Mouse (Mus musculus) G1E (cell line): ENCODE data around the gene Sox5. TPM values are rescaled to one million over a fixed set of nuclear protein-coding genes. Genes with fewer than 3 reads are reported as not detected.

ENCODE experiments used
- ATAC-seq: 2 replicates; pipeline ENCODE4 v1.8.0; 2016; ENCODE audit warnings: mild to moderate bottlenecking; ENCODE audit not compliant: insufficient number of reproducible peaks, poor library complexity, low FRiP score, severe bottlenecking; ENCODE audit errors: extremely low read depth
- DNase-seq: peaks from one replicate; pipeline ENCODE4 v3.0.0; 2012; ENCODE audit warnings: low spot score
- H3K27me3 ChIP-seq: 2 replicates; pipeline ENCODE4 v1.6.1; 2012; ENCODE audit warnings: mild to moderate bottlenecking, low read length, inconsistent platforms; ENCODE audit not compliant: insufficient read depth
- H3K36me3 ChIP-seq: replicated peaks from 2 replicates; pipeline ENCODE3; 2012; ENCODE audit warnings: mild to moderate bottlenecking, inconsistent platforms
- H3K4me1 ChIP-seq: 2 replicates; pipeline ENCODE4 v1.6.1; 2012; ENCODE audit warnings: low read depth, low read length, inconsistent platforms, mixed read lengths; ENCODE audit not compliant: insufficient read depth
- H3K4me3 ChIP-seq: 2 replicates; pipeline ENCODE4 v1.5.1; 2012; ENCODE audit warnings: low read depth, mild to moderate bottlenecking, inconsistent platforms, low read length, moderate library complexity, mixed read lengths
- H3K9me3 ChIP-seq: replicated peaks from 2 replicates; pipeline ENCODE4 v1.6.1; 2012; ENCODE audit warnings: inconsistent platforms
- CTCF ChIP-seq: IDR thresholded peaks from 2 replicates; pipeline ENCODE4 v1.5.1; 2012; ENCODE audit warnings: low read depth, low read length, inconsistent platforms, mixed read lengths
- GATA1 ChIP-seq: IDR thresholded peaks from 2 replicates; pipeline ENCODE4 v1.6.1; 2012; ENCODE audit warnings: borderline replicate concordance, low read length, inconsistent platforms, mixed read lengths
- GATA2 ChIP-seq: IDR thresholded peaks from 2 replicates; pipeline ENCODE4 v1.6.1; 2012; ENCODE audit warnings: low read depth, low read length, inconsistent platforms, borderline replicate concordance
- POLR2AphosphoS5 ChIP-seq: IDR thresholded peaks from 2 replicates; pipeline ENCODE4 v1.6.1; 2012; ENCODE audit warnings: low read depth, low read length, inconsistent platforms; ENCODE audit not compliant: insufficient replicate concordance
- TAL1 ChIP-seq: conservative IDR thresholded peaks from 2 replicates; pipeline ENCODE4 v1.6.1; 2012; ENCODE audit warnings: low read depth, low read length, inconsistent platforms, mixed read lengths
- polyA plus RNA-seq: library from polyadenylated mRNA; stranded (reverse); fragments of >175 nt; gene quantifications from 2 replicates; pipeline ENCODE4 v1.2.3, GENCODE M21; 2012
- total RNA-seq, 2 experiments: library from RNA; stranded (forward) in 1 of 2; stranded (reverse) in 1 of 2; fragments of 200-1000 nt in 1 of 2; fragments of >200 nt in 1 of 2; fragmentation: Nextera tagmentation in 1 of 2; gene quantifications; 2 replicates each; pipeline ENCODE4 v1.2.3; 2014 to 2017

The Sox5 gene
- total and polyA plus RNA-seq, 3 experiments: 0.27 to 16.2 TPM; not detected in 1

DNA sequence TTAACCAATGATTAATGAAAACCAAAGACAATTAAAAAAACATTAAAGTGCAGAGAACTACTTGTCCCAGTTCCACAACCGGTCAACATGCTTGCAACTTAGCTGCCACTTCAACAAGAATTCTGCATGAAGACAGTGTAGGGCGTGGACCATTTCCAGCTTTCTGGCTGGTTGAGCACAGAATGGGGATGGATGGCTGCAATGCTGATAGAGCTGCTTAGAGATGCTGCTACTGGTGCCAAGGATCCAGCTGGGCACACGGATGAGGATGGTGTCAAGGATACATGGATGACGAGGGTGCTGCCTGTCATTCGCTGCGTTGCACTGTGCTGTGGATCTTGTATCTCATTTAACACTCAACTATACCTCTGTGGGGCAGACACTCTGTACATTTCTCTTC lies 106.7 kb downstream of the Sox5 start:
- Histone ChIP-seq H3K9me3 (peaks cover 47% of the 10 kb centered on the region), H3K27me3 (no peaks in the 10 kb centered on the region), H3K4me3 (no peak overlapping the region), H3K36me3 (no peaks in the 10 kb centered on the region), H3K4me1 (no peaks in the 10 kb centered on the region)
- ATAC-seq (no peak), DNase-seq (no peak)
- TF ChIP-seq GATA2: no peak
- TF ChIP-seq CTCF: no peak
- no peak for TF ChIP-seq TAL1
- TF ChIP-seq POLR2AphosphoS5: no peak
- TF ChIP-seq GATA1: no peak

- Histone ChIP-seq H3K36me3 (no peaks in the 10 kb centered on the region), H3K4me3 (no peak overlapping the region), H3K27me3 (no peaks in the 10 kb centered on the region), H3K4me1 (no peaks in the 10 kb centered on the region), H3K9me3 (peaks cover 50% of the 10 kb centered on the region)
- ATAC-seq (no peak), DNase-seq (no peak)
- TF ChIP-seq POLR2AphosphoS5 (no peak), GATA1 (no peak), GATA2 (no peak), TAL1 (no peak), CTCF (no peak)
Observed at GRCm38 (mm10) chr6:144673906-144674305, 107.9 kb downstream of the Sox5 start.

DNA sequence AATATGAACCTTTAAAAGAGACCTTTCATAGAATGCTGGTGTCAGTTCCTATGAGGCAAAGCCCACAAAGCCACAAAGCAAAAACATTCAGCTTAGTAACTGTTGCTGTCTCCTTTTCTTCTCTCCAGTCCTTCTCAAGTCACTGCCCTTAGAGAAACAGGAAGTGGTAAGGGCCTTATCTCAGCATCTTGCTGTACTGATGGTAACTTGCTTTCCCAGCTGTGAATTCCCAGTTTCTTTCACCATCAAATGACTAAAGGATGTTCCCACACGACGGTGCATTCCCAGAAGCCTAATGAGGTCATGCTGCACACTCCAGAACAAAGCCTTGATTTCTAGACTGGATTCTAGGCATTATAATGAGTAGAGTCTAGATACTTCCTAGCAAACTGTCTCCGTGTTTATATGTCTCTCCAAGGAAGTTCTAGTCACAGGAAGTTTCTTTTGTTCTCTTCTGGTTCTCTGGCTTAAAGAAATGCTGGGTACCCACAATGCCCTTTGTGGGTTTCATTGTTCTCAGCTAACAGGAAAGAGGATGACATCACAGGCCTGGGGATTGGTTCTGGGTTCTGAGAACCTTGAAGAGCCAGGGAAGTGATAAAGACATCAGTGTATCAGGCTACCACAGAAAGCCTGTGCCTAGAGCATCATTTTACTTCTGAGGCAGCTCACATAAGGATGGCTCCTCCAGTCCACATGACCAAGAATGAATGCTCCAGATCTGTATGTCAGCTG lies 111.2 kb downstream of the Sox5 start:
- H3K4me1 ChIP-seq: no peaks in the 10 kb centered on the region
- ATAC-seq: no peak
- no peak overlapping the region for H3K4me3 ChIP-seq
- H3K36me3 ChIP-seq: no peaks in the 10 kb centered on the region
- H3K27me3 ChIP-seq: no peaks in the 10 kb centered on the region
- TF ChIP-seq GATA2 (no peak), TAL1 (no peak), GATA1 (no peak), CTCF (no peak), POLR2AphosphoS5 (no peak)
- no peak for DNase-seq
- peaks cover 51% of the 10 kb centered on the region for H3K9me3 ChIP-seq

GRCm38 (mm10) chr6:144666617-144667016 lies 115.2 kb downstream of the Sox5 start:
- DNase-seq: no peak
- H3K27me3 ChIP-seq: no peaks in the 10 kb centered on the region
- ATAC-seq: no peak
- H3K36me3 ChIP-seq: no peaks in the 10 kb centered on the region
- no peaks in the 10 kb centered on the region for H3K4me1 ChIP-seq
- no peak for TF ChIP-seq CTCF
- no peak for TF ChIP-seq GATA1
- no peak for TF ChIP-seq TAL1
- no peak for TF ChIP-seq GATA2
- TF ChIP-seq POLR2AphosphoS5: no peak
- peaks cover 42% of the 10 kb centered on the region for H3K9me3 ChIP-seq
- H3K4me3 ChIP-seq: no peak overlapping the region

- TF ChIP-seq POLR2AphosphoS5 (no peak), CTCF (no peak)
Observed at GRCm38 (mm10) chr6:144664765-144665164, 117.0 kb downstream of the Sox5 start.

GRCm38 (mm10) chr6:144663516-144664074 lies 118.2 kb downstream of the Sox5 start:
- no peak for ATAC-seq
- Histone ChIP-seq H3K36me3 (no peaks in the 10 kb centered on the region), H3K4me3 (no peak overlapping the region), H3K27me3 (no peaks in the 10 kb centered on the region), H3K9me3 (peaks cover 37% of the 10 kb centered on the region), H3K4me1 (no peaks in the 10 kb centered on the region)
- no peak for TF ChIP-seq TAL1
- no peak for TF ChIP-seq GATA2
- DNase-seq: no peak

More at GRCm38 (mm10) chr6:144664765-144665164, 117.0 kb downstream of the Sox5 start:
- ATAC-seq: no peak
- H3K4me1 ChIP-seq: no peaks in the 10 kb centered on the region
- no peaks in the 10 kb centered on the region for H3K27me3 ChIP-seq
- peaks cover 35% of the 10 kb centered on the region for H3K9me3 ChIP-seq
- H3K4me3 ChIP-seq: no peak overlapping the region
- no peaks in the 10 kb centered on the region for H3K36me3 ChIP-seq
- no peak for DNase-seq
